Mouse (Mus musculus): ENCODE measurements around the gene Safb2. TPM values are rescaled to one million over a fixed set of nuclear protein-coding genes. Genes with fewer than 3 reads are reported as not detected.

Gene Safb2
- polyA plus RNA-seq, 1 experiment: 127 TPM

GRCm38 (mm10) chr17:56572939-56573338, 11.4 kb downstream of the Safb2 start:
- DNase-seq (ENCODE audit: low read depth): no peak
- TF ChIP-seq CTCF (IDR thresholded peaks at IDR 0.05; ENCODE audit: borderline replicate concordance, extremely low read depth, insufficient read depth, insufficient read length) (no peak), POLR2A (IDR thresholded peaks at IDR 0.05; ENCODE audit: borderline replicate concordance, extremely low read depth, insufficient read depth, insufficient read length, poor library complexity, severe bottlenecking) (no peak)

GRCm38 (mm10) chr17:56572154-56572553, 12.2 kb downstream of the Safb2 start:
- DNase-seq (ENCODE audit: low read depth): no peak
- TF ChIP-seq CTCF (IDR thresholded peaks at IDR 0.05; ENCODE audit: borderline replicate concordance, extremely low read depth, insufficient read depth, insufficient read length): no peak
- no peak for TF ChIP-seq POLR2A (IDR thresholded peaks at IDR 0.05; ENCODE audit: borderline replicate concordance, extremely low read depth, insufficient read depth, insufficient read length, poor library complexity, severe bottlenecking)

GRCm38 (mm10) chr17:56570287-56570686, 14.1 kb downstream of the Safb2 start:
- TF ChIP-seq POLR2A (IDR thresholded peaks at IDR 0.05; ENCODE audit: borderline replicate concordance, extremely low read depth, insufficient read depth, insufficient read length, poor library complexity, severe bottlenecking) (no peak), CTCF (IDR thresholded peaks at IDR 0.05; ENCODE audit: borderline replicate concordance, extremely low read depth, insufficient read depth, insufficient read length) (no peak)
- no peak for DNase-seq (ENCODE audit: low read depth)

- no peak for DNase-seq (ENCODE audit: low read depth)
- TF ChIP-seq CTCF (IDR thresholded peaks at IDR 0.05; ENCODE audit: borderline replicate concordance, extremely low read depth, insufficient read depth, insufficient read length): no peak
- no peak for TF ChIP-seq POLR2A (IDR thresholded peaks at IDR 0.05; ENCODE audit: borderline replicate concordance, extremely low read depth, insufficient read depth, insufficient read length, poor library complexity, severe bottlenecking)
Measured at GRCm38 (mm10) chr17:56567370-56567769, 17.0 kb downstream of the Safb2 start.

GRCm38 (mm10) chr17:56566918-56567317, 17.5 kb downstream of the Safb2 start:
- TF ChIP-seq POLR2A (IDR thresholded peaks at IDR 0.05; ENCODE audit: borderline replicate concordance, extremely low read depth, insufficient read depth, insufficient read length, poor library complexity, severe bottlenecking) (no peak), CTCF (IDR thresholded peaks at IDR 0.05; ENCODE audit: borderline replicate concordance, extremely low read depth, insufficient read depth, insufficient read length) (no peak)
- DNase-seq (ENCODE audit: low read depth): no peak

- DNase-seq (ENCODE audit: low read depth): peak; percentile 61
- TF ChIP-seq POLR2A (IDR thresholded peaks at IDR 0.05; ENCODE audit: borderline replicate concordance, extremely low read depth, insufficient read depth, insufficient read length, poor library complexity, severe bottlenecking) (no peak), CTCF (IDR thresholded peaks at IDR 0.05; ENCODE audit: borderline replicate concordance, extremely low read depth, insufficient read depth, insufficient read length) (no peak)
Measured at GRCm38 (mm10) chr17:56566293-56566692, 18.1 kb downstream of the Safb2 start.

- no peak for TF ChIP-seq CTCF (IDR thresholded peaks at IDR 0.05; ENCODE audit: borderline replicate concordance, extremely low read depth, insufficient read depth, insufficient read length)
- TF ChIP-seq POLR2A (IDR thresholded peaks at IDR 0.05; ENCODE audit: borderline replicate concordance, extremely low read depth, insufficient read depth, insufficient read length, poor library complexity, severe bottlenecking): no peak
- no peak for DNase-seq (ENCODE audit: low read depth)
Measured at GRCm38 (mm10) chr17:56561866-56562265, 22.5 kb downstream of the Safb2 start.

GRCm38 (mm10) chr17:56560131-56560530, 24.3 kb downstream of the Safb2 start:
- DNase-seq (ENCODE audit: low read depth): no peak
- TF ChIP-seq POLR2A (IDR thresholded peaks at IDR 0.05; ENCODE audit: borderline replicate concordance, extremely low read depth, insufficient read depth, insufficient read length, poor library complexity, severe bottlenecking) (no peak), CTCF (IDR thresholded peaks at IDR 0.05; ENCODE audit: borderline replicate concordance, extremely low read depth, insufficient read depth, insufficient read length) (no peak)

GRCm38 (mm10) chr17:56559386-56559785, 25.0 kb downstream of the Safb2 start:
- DNase-seq (ENCODE audit: low read depth): no peak
- TF ChIP-seq CTCF (IDR thresholded peaks at IDR 0.05; ENCODE audit: borderline replicate concordance, extremely low read depth, insufficient read depth, insufficient read length) (no peak), POLR2A (IDR thresholded peaks at IDR 0.05; ENCODE audit: borderline replicate concordance, extremely low read depth, insufficient read depth, insufficient read length, poor library complexity, severe bottlenecking) (no peak)

- peak; percentile 93 for TF ChIP-seq CTCF (IDR thresholded peaks at IDR 0.05; ENCODE audit: borderline replicate concordance, extremely low read depth, insufficient read depth, insufficient read length)
- TF ChIP-seq POLR2A (IDR thresholded peaks at IDR 0.05; ENCODE audit: borderline replicate concordance, extremely low read depth, insufficient read depth, insufficient read length, poor library complexity, severe bottlenecking): no peak
- DNase-seq (ENCODE audit: low read depth): peak; percentile 83
Measured at GRCm38 (mm10) chr17:56558448-56558847, 25.9 kb downstream of the Safb2 start.

- DNase-seq (ENCODE audit: low read depth): no peak
- no peak for TF ChIP-seq POLR2A (IDR thresholded peaks at IDR 0.05; ENCODE audit: borderline replicate concordance, extremely low read depth, insufficient read depth, insufficient read length, poor library complexity, severe bottlenecking)
- no peak for TF ChIP-seq CTCF (IDR thresholded peaks at IDR 0.05; ENCODE audit: borderline replicate concordance, extremely low read depth, insufficient read depth, insufficient read length)
Measured at GRCm38 (mm10) chr17:56554122-56554551, 30.2 kb downstream of the Safb2 start, which contains the start of gene Gm20219. Gene Gm20219, minus strand, starts transcription at chr17:56554387.

- TF ChIP-seq POLR2A (IDR thresholded peaks at IDR 0.05; ENCODE audit: borderline replicate concordance, extremely low read depth, insufficient read depth, insufficient read length, poor library complexity, severe bottlenecking) (no peak), CTCF (IDR thresholded peaks at IDR 0.05; ENCODE audit: borderline replicate concordance, extremely low read depth, insufficient read depth, insufficient read length) (peak; percentile 99)
- DNase-seq (ENCODE audit: low read depth): peak; percentile 91
Measured at GRCm38 (mm10) chr17:56552781-56553363, 31.5 kb downstream of the Safb2 start.
